ENCODE assay signal across 9 mouse cellular contexts in the genomic region with DNA sequence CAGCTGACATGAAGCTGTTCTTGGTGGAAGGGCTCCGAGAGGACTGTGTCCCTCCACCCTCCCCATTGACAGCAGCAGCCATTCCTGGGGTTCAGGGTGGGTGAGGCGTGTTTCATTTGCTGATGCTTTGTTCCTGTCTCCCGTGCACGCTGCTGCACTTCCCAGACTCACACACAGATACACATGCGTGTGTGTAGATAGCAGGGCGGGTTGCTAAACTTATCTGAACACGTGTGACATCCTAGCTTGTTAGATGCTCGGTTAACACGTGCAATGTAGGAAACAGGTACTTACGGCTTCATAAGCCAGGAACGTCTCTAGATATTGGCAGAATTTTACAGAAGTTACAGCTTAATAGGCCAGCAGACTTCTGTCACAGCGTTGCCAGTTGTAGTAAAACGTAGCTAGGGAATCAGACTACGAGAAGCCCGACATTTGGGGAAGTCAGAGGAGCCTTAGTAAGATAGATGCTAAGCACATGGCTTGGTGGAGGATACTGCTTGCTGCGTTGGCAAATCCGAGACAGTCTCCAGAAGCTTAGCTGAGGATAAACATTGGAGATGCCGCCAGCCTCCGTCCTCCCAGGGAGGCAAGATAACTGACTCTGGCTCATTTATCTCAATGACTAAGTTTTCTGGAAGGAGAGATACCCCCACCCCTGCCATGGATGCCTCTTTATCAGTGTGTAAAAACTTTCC. TPM values are rescaled to one million over a fixed set of nuclear protein-coding genes. Genes with fewer than 3 reads are reported as not detected.
A peak's percentile ranks its signal among the peaks of the same experiment; 100 is the strongest.
DNase-seq lines count a peak whose midpoint lies in the region; ATAC-seq and TF ChIP-seq lines count a peak whose summit lies in the region.
"Had no signal": no experiment of that assay in that cellular context is flagged by ENCODE, and none has a peak within 500 bp of the region (broad histone marks: within the 10 kb centered on the region; RNA-seq: fewer than 3 reads in every experiment).

No protein-coding gene starts in this region.

- peak in 1 of 2 experiments; percentile 32; a peak in 1 of 4 replicates for TF ChIP-seq POLR2A in MEL (IDR thresholded peaks at IDR 0.05; ENCODE audit: control insufficient read depth in 1 of 2, insufficient read depth in 1 of 2, low read depth in 1 of 2, low read length in 2 of 2, poor library complexity in 1 of 2)

- TF ChIP-seq EP300 in MEL (IDR thresholded peaks at IDR 0.05; ENCODE audit: low read depth in 1 of 2, low read length in 2 of 2), result peak; percentile 73 to 77

- no peak overlapping the region for H3K4me3 ChIP-seq in heart, embryonic 16.5 days (ENCODE audit: low read length)
- H3K4me3 ChIP-seq in MEL (ENCODE audit: control insufficient read depth in 1 of 2, insufficient read depth in 1 of 2, low read depth in 2 of 2, low read length in 2 of 2), result peak overlapping the region; percentile 34 to 37
- peak overlapping the region; percentile 57 for H3K4me3 ChIP-seq in erythroblast, embryonic 14.5 days (replicated peaks)
- H3K4me3 ChIP-seq: limb, embryonic 13.5 days had no signal

- peaks cover 52% of the 10 kb centered on the region for H3K4me1 ChIP-seq in heart, embryonic 16.5 days (ENCODE audit: control insufficient read depth, insufficient read depth, low read length)
- peaks cover 12 to 48% of the 10 kb centered on the region in 2 experiments for H3K4me1 ChIP-seq in MEL (ENCODE audit: control insufficient read depth in 1 of 2, insufficient read depth in 2 of 2, low read length in 2 of 2)
- H3K4me1 ChIP-seq in erythroblast, embryonic 14.5 days (ENCODE audit: control insufficient read depth), result peaks cover 96% of the 10 kb centered on the region

- TF ChIP-seq RAD21 in MEL (IDR thresholded peaks at IDR 0.05; ENCODE audit: low read depth, low read length), result no peak

- DNase-seq in heart, adult 9 months (ENCODE audit: low spot score in 2 of 2), result no peak
- peak; percentile 82 for DNase-seq in MEL (ENCODE audit: low read depth, low spot score)
- DNase-seq in testis, postnatal 14 days (ENCODE audit: low spot score), result no peak
- no peak for DNase-seq in right cerebral cortex, postnatal 36 days (ENCODE audit: low spot score in 2 of 2)
- DNase-seq in kidney, postnatal 4 days, result no peak

- H3K27me3 ChIP-seq in heart, embryonic 16.5 days (ENCODE audit: control insufficient read depth, insufficient read depth, low read length), result no peaks in the 10 kb centered on the region
- H3K27me3 ChIP-seq in MEL (ENCODE audit: control insufficient read depth in 1 of 2, insufficient read depth in 2 of 2, low read length in 2 of 2), result no peaks in the 10 kb centered on the region
- no peaks in the 10 kb centered on the region for H3K27me3 ChIP-seq in erythroblast, embryonic 14.5 days (ENCODE audit: control insufficient read depth)
- H3K27me3 ChIP-seq: limb, embryonic 13.5 days had no signal

- peaks cover 69% of the 10 kb centered on the region for H3K79me2 ChIP-seq in MEL (ENCODE audit: control insufficient read depth, insufficient read depth, low read length, poor library complexity)

- H3K4me2 ChIP-seq in heart, embryonic 16.5 days (ENCODE audit: low read depth, low read length), result peak overlapping the region; percentile 1; the same call in 1 of the 2 replicates
- H3K4me2 ChIP-seq: limb, embryonic 13.5 days had no signal

- H3K9me3 ChIP-seq in heart, embryonic 16.5 days (replicated peaks; ENCODE audit: control insufficient read depth, low read length), result no peaks in the 10 kb centered on the region
- H3K9me3 ChIP-seq in MEL (replicated peaks; ENCODE audit: insufficient read depth, low read length), result no peaks in the 10 kb centered on the region
- no peaks in the 10 kb centered on the region for H3K9me3 ChIP-seq in erythroblast, embryonic 14.5 days (ENCODE audit: control insufficient read depth, low read length)
- H3K9me3 ChIP-seq: limb, embryonic 13.5 days had no signal

- H3K27ac ChIP-seq in heart, embryonic 16.5 days (ENCODE audit: low read length), result no peak overlapping the region
- H3K27ac ChIP-seq in MEL (ENCODE audit: control insufficient read depth, low read depth, low read length), result peak overlapping the region; percentile 81
- H3K27ac ChIP-seq: limb, embryonic 13.5 days had no signal

- ATAC-seq in heart, embryonic 16.5 days (replicated peaks; ENCODE audit: extremely low read depth, insufficient read depth, low FRiP score), result peak; percentile 42; the same call in 1 of the 2 replicates
- ATAC-seq in megakaryocyte, adult 5-6 weeks (ENCODE audit: poor library complexity, severe bottlenecking), result peak; percentile 62

- 24% methylated on average over 19 of the region's 19 CpGs for WGBS in heart, embryonic 16.5 days

- no peak overlapping the region for H3K9ac ChIP-seq in heart, embryonic 16.5 days (ENCODE audit: low read length)
- peak overlapping the region; percentile 46 for H3K9ac ChIP-seq in MEL (ENCODE audit: control insufficient read depth, low read depth, low read length, poor library complexity, severe bottlenecking)
- H3K9ac ChIP-seq: limb, embryonic 13.5 days had no signal

- no peak for TF ChIP-seq CTCF in MEL (IDR thresholded peaks at IDR 0.05 in 2 of 3, conservative IDR thresholded peaks at IDR 0.05 in 1 of 3; ENCODE audit: control insufficient read depth in 1 of 3, insufficient read depth in 1 of 3, low read depth in 2 of 3, low read length in 3 of 3, poor library complexity in 1 of 3, severe bottlenecking in 1 of 3)

- no peaks in the 10 kb centered on the region for H3K36me3 ChIP-seq in heart, embryonic 16.5 days (ENCODE audit: control insufficient read depth, insufficient read depth)
- H3K36me3 ChIP-seq in MEL (ENCODE audit: control insufficient read depth in 1 of 2, insufficient read depth in 2 of 2, low read length in 2 of 2), result peaks cover 0 to 40% of the 10 kb centered on the region in 2 experiments; a peak in 2 of 4 replicates
- H3K36me3 ChIP-seq in erythroblast, embryonic 14.5 days (ENCODE audit: control insufficient read depth), result peaks cover 50% of the 10 kb centered on the region
- H3K36me3 ChIP-seq: limb, embryonic 13.5 days had no signal

TF ChIP-seq in MEL, 35 proteins besides CTCF, POLR2A, EP300 and RAD21:
- TF ChIP-seq BHLHE40 (IDR thresholded peaks at IDR 0.05; ENCODE audit: borderline replicate concordance, low read depth, low read length) (peak; percentile 59; the same call in 1 of the 2 replicates), SIN3A (IDR thresholded peaks at IDR 0.05; ENCODE audit: low read length) (peak; percentile 62), ETS1 (IDR thresholded peaks at IDR 0.05; ENCODE audit: low read depth, low read length) (peak; percentile 73), MXI1 (IDR thresholded peaks at IDR 0.05; ENCODE audit: low read depth, low read length) (peak; percentile 87), MYC (IDR thresholded peaks at IDR 0.05; ENCODE audit: low read depth, low read length) (peak; percentile 93), JUND (IDR thresholded peaks at IDR 0.05; ENCODE audit: low read depth, low read length) (no peak), NRF1 (IDR thresholded peaks at IDR 0.05; ENCODE audit: insufficient read depth, low read depth, low read length, poor library complexity, severe bottlenecking) (no peak), ELF1 (IDR thresholded peaks at IDR 0.05; ENCODE audit: low read depth, low read length) (no peak), TCF12 (IDR thresholded peaks at IDR 0.05; ENCODE audit: low read depth, low read length) (peak; percentile 70), TAL1 (IDR thresholded peaks at IDR 0.05; ENCODE audit: low read length) (peak; percentile 20; the same call in 1 of the 2 replicates), MAX (IDR thresholded peaks at IDR 0.05; ENCODE audit: low read length) (peak; percentile 85), TBP (IDR thresholded peaks at IDR 0.05; ENCODE audit: low read depth, low read length) (0 out of 2 replicates have a peak, but pooled peaks have one; percentile 43), GATA1 (IDR thresholded peaks at IDR 0.05; ENCODE audit: low read depth, low read length) (peak; percentile 78)

RNA-seq across cellular contexts. Expression of gene Bach1, which starts 7.3 kb away (rescaled TPM):
- polyA plus RNA-seq in heart, embryonic 16.5 days (2015; fragmentation: Nextera tagmentation; extraction: Ambion mirVana), result 8.2 and 9.8 TPM in 2 replicates
- total RNA-seq in MEL (2012; rRNA removed), result 21.1 and 23.1 TPM in 2 replicates
- 10 to 100 TPM in 1 of 2 experiments, not detected in 1; 20.5 TPM for polyA plus RNA-seq in MEL (2012; ENCODE audit: insufficient read depth in 1 of 2, insufficient read length in 2 of 2, low read depth in 1 of 2, low replicate concordance in 2 of 2, missing spikeins in 1 of 2)
- 0.73 and 0.85 TPM in 2 replicates for polyA plus RNA-seq in erythroblast, embryonic 14.5 days (2012)
- total RNA-seq in megakaryocyte, adult 5-6 weeks (2015), result 52.2 and 53.5 TPM in 2 replicates
- total RNA-seq in megakaryocyte, adult 5-6 weeks (2017), result 90.8 and 98.4 TPM in 2 replicates
